Mouse (Mus musculus) heart, adult 2 months (tissue): ENCODE data around the gene Cpne5. TPM values are rescaled to one million over a fixed set of nuclear protein-coding genes. Genes with fewer than 3 reads are reported as not detected.

Experiments used
- DNase-seq, 2 experiments: peaks; one replicate each; pipeline ENCODE4 v3.0.0; 2021
- H3K27ac ChIP-seq: fragments of 200-600 bp; 2 replicates; pipeline ENCODE4 v1.8.1; 2022
- H3K27me3 ChIP-seq: fragments of 200-500 bp; 2 replicates; pipeline ENCODE4 v1.6.1; 2012; ENCODE audit warnings: mild to moderate bottlenecking, low read length, inconsistent platforms, mixed read lengths; ENCODE audit not compliant: control insufficient read depth, insufficient read depth
- H3K36me3 ChIP-seq: fragments of 200-500 bp; 2 replicates; pipeline ENCODE4 v1.6.1; 2012; ENCODE audit warnings: low read length, inconsistent platforms; ENCODE audit not compliant: control insufficient read depth, insufficient read depth
- H3K4me1 ChIP-seq: fragments of 200-500 bp; 2 replicates; pipeline ENCODE4 v1.6.1; 2011; ENCODE audit warnings: low read length; ENCODE audit not compliant: control insufficient read depth, insufficient read depth
- H3K4me3 ChIP-seq: fragments of 200-600 bp; 2 replicates; pipeline ENCODE4 v1.8.1; 2022
- H3K79me2 ChIP-seq: fragments of 200-500 bp; replicated peaks from 2 replicates; pipeline ENCODE4 v1.6.1; 2012; ENCODE audit warnings: mild to moderate bottlenecking, inconsistent platforms, low read length, moderate library complexity, mixed read lengths; ENCODE audit not compliant: control insufficient read depth, insufficient read depth
- H3K9ac ChIP-seq: fragments of 200-500 bp; 2 replicates; pipeline ENCODE4 v1.6.1; 2012; ENCODE audit warnings: low read depth, mild to moderate bottlenecking, control low read depth, inconsistent platforms, low read length, mixed read lengths
- CTCF ChIP-seq: fragments of 200-600 bp; IDR thresholded peaks from 2 replicates; pipeline ENCODE4 v1.8.1; 2022; ENCODE audit warnings: antibody characterized with exemption, mild to moderate bottlenecking, moderate library complexity
- EP300 ChIP-seq: fragments of 200-500 bp; IDR thresholded peaks from 2 replicates; pipeline ENCODE4 v1.6.1; 2011; ENCODE audit warnings: low read depth, low read length, control low read depth; ENCODE audit not compliant: insufficient read depth
- POLR2A ChIP-seq: fragments of 200-500 bp; IDR thresholded peaks from 2 replicates; pipeline ENCODE4 v1.6.1; 2011; ENCODE audit warnings: mild to moderate bottlenecking, low read depth, low read length, control low read depth; ENCODE audit not compliant: insufficient read depth
- WGBS: fragments of 180-500 bp; shearing (Covaris S2); methylation state at CpG from one replicate; pipeline ENCODE4 v1.1.7; 2018; 5-methylcytosine and 5-hydroxymethylcytosine counted together
- intact Hi-C: fragments of 180-260 bp; cut with DNase I; formaldehyde crosslinking; loops from one replicate; pipeline ENCODE4 v1.15.1; 2025
- polyA plus RNA-seq: library from polyadenylated mRNA; depleted of rRNA; stranded (reverse); fragments of >200 nt; gene quantifications from 2 replicates; pipeline ENCODE4 v1.2.3, GENCODE M21; 2012
- total RNA-seq, 2 experiments: library from RNA; stranded (reverse); gene quantifications; 2 replicates each; pipeline ENCODE4 v1.2.3; 2021

Cpne5 gene
- total and polyA plus RNA-seq, 3 experiments: 4.4 to 11.2 (median 5.2) TPM

DNA sequence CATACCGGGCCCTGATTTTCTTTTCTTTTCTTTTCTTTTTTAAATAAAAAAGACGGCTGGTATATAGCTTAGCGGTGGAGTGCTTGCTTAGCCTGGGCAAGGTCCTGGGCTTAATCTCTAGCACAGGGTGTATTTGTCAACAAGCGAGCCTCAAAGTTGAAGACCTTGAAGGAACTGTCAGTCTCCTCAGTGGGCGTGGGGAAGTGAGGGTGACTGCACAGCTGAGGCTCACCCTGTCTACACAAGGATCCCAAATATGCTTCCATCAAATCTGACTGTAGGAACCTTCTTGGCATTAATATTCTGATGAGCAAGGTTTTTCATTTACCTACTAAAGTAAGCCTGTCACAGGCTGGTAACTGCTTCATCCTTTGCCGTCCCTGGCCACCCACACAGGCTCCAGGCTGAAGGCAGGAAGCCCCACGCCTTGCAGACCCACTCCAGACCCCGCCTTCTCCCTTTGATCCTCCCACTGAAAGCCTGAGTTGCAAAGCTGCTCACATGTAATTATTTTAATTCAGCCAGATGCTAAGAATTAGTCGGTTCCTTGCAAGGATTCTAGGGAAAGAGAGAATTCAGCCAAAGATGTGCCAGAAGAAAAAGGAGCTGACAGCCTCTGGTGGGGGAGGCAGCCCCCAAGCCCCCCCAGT is 38.7 kb downstream of the Cpne5 start:
- no peak overlapping the region for H3K4me3 ChIP-seq
- WGBS: 41% methylated on average over 9 of the region's 9 CpGs
- H3K27me3 ChIP-seq: no peaks in the 10 kb centered on the region
- no peak for DNase-seq
- TF ChIP-seq EP300: no peak
- no peak overlapping the region for H3K27ac ChIP-seq
- H3K79me2 ChIP-seq: no peaks in the 10 kb centered on the region
- intact Hi-C loops: no loop called here
- no peaks in the 10 kb centered on the region for H3K36me3 ChIP-seq
- H3K9ac ChIP-seq: no peak overlapping the region
- H3K4me1 ChIP-seq: no peaks in the 10 kb centered on the region

DNA sequence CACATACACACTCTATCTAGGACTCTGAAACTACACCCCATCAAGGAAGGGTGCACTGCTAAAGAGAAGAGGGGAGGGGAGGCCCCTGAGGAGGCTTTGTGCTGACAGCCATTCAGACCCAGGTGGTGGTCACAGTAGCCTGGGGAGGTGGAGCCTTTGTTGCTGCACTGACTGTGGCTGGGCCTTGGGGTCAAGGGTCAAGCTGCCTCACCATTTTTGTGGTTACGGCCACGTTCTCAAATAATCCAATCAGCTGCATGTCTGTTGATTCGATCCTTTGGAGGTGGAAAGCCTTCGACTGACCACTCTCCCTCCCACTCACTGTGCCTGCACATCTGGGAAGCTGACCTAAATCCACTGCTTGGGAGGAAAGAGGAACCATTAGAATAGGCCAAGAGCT is 42.4 kb downstream of the Cpne5 start:
- no peaks in the 10 kb centered on the region for H3K27me3 ChIP-seq
- H3K79me2 ChIP-seq: no peaks in the 10 kb centered on the region
- TF ChIP-seq EP300 (no peak), CTCF (no peak), POLR2A (no peak)
- no peaks in the 10 kb centered on the region for H3K4me1 ChIP-seq
- H3K9ac ChIP-seq: no peak overlapping the region
- no peaks in the 10 kb centered on the region for H3K36me3 ChIP-seq
- no peak overlapping the region for H3K27ac ChIP-seq
- WGBS: 73% methylated on average over 4 of the region's 4 CpGs
- intact Hi-C loops: no loop called here
- DNase-seq: no peak
- H3K4me3 ChIP-seq: no peak overlapping the region

DNA sequence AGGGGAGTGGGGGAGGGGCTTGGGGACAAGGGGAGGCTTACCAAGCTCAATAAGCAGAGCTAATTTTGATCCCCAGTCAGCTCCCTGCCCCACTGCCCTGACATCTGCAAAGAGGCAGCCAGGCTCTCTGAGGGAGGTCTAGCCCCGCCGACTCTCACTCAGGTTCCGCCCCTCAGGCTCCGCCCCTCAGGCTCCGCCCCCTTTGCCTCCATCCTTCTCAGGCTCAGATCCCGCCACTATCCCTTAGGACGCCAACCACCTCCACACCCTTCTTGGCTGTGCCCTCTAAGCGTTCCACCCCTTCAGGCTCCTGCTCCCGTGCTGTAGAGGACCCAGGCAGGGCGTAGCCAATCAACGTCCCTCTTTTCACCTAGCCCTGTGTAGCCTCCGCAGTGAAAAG is 49.0 kb downstream of the Cpne5 start:
- H3K4me1 ChIP-seq: no peaks in the 10 kb centered on the region
- H3K27ac ChIP-seq: no peak overlapping the region
- no peak for DNase-seq
- no peaks in the 10 kb centered on the region for H3K36me3 ChIP-seq
- TF ChIP-seq CTCF (no peak), POLR2A (no peak), EP300 (no peak)
- intact Hi-C loops: no loop called here
- H3K4me3 ChIP-seq: no peak overlapping the region
- WGBS: 14% methylated on average over 12 of the region's 12 CpGs
- H3K9ac ChIP-seq: no peak overlapping the region
- 0 out of 2 replicates have a peak, but pooled peaks cover 3% of the 10 kb centered on the region for H3K27me3 ChIP-seq
- H3K79me2 ChIP-seq: no peaks in the 10 kb centered on the region

- intact Hi-C loops: no loop called here
- DNase-seq: no peak
- WGBS: 58% methylated on average over 10 of the region's 10 CpGs
- Histone ChIP-seq H3K4me1 (no peaks in the 10 kb centered on the region), H3K27me3 (0 out of 2 replicates have a peak, but pooled peaks cover 3% of the 10 kb centered on the region), H3K4me3 (no peak overlapping the region), H3K36me3 (no peaks in the 10 kb centered on the region), H3K27ac (no peak overlapping the region), H3K9ac (no peak overlapping the region), H3K79me2 (no peaks in the 10 kb centered on the region)
- TF ChIP-seq EP300: no peak
- no peak for TF ChIP-seq POLR2A
- no peak for TF ChIP-seq CTCF
Observed at GRCm38 (mm10) chr17:29186989-29187859, 50.7 kb downstream of the Cpne5 start.

GRCm38 (mm10) chr17:29185376-29186046 is 52.5 kb downstream of the Cpne5 start:
- intact Hi-C loops: loop anchor here (2.0 kb wide), 1 partner anchor 53 kb away; the partner anchor contains the start of gene Cpne5
- H3K27me3 ChIP-seq: 0 out of 2 replicates have a peak, but pooled peaks cover 3% of the 10 kb centered on the region
- H3K4me1 ChIP-seq: no peaks in the 10 kb centered on the region
- no peak overlapping the region for H3K27ac ChIP-seq
- no peak for TF ChIP-seq CTCF
- no peak for TF ChIP-seq POLR2A
- no peak for TF ChIP-seq EP300
- DNase-seq: no peak
- H3K36me3 ChIP-seq: no peaks in the 10 kb centered on the region
- no peaks in the 10 kb centered on the region for H3K79me2 ChIP-seq
- no peak overlapping the region for H3K4me3 ChIP-seq
- no peak overlapping the region for H3K9ac ChIP-seq
- WGBS: 78% methylated on average over 7 of the region's 7 CpGs
